Mouse (Mus musculus) liver, postnatal 0 days (tissue): ENCODE measurements around the gene Cerkl. TPM values are rescaled to one million over a fixed set of nuclear protein-coding genes. Genes with fewer than 3 reads are reported as not detected.

Experiments used
- ATAC-seq: fragments of 200-750 bp; cut with Nextera tagmentation; 2 replicates; pipeline ENCODE4 v1.8.0; 2017; ENCODE audit warnings: mild to moderate bottlenecking, moderate library complexity
- DNase-seq: peaks from one replicate; pipeline ENCODE4 v3.0.0-alpha.2; 2016
- H3K27ac ChIP-seq: fragments of 300-500 bp; sonication (generic); 2 replicates; pipeline ENCODE4 v1.5.1; 2014; ENCODE audit warnings: antibody characterized with exemption, moderate library complexity, mild to moderate bottlenecking, low read depth
- H3K27me3 ChIP-seq: fragments of 300-500 bp; sonication (generic); 2 replicates; pipeline ENCODE4 v1.6.1; 2014; ENCODE audit warnings: low read length, control low read depth, mixed read lengths; ENCODE audit not compliant: insufficient read depth
- H3K36me3 ChIP-seq: fragments of 300-500 bp; sonication (generic); replicated peaks from 2 replicates; pipeline ENCODE4 v1.6.1; 2014; ENCODE audit warnings: mild to moderate bottlenecking, control low read depth, low read length, moderate library complexity, mixed read lengths; ENCODE audit not compliant: insufficient read depth
- H3K4me1 ChIP-seq: fragments of 300-500 bp; sonication (generic); 2 replicates; pipeline ENCODE4 v1.6.1; 2014; ENCODE audit warnings: antibody characterized with exemption, mild to moderate bottlenecking, control low read depth; ENCODE audit not compliant: insufficient read depth
- H3K4me2 ChIP-seq: fragments of 300-500 bp; sonication (generic); 2 replicates; pipeline ENCODE4 v1.6.1; 2014; ENCODE audit warnings: low read depth, mild to moderate bottlenecking, low read length, moderate library complexity, mixed read lengths
- H3K4me3 ChIP-seq: fragments of 300-500 bp; sonication (generic); 2 replicates; pipeline ENCODE4 v1.5.1; 2014; ENCODE audit warnings: low read depth, low read length
- H3K9ac ChIP-seq: fragments of 300-500 bp; sonication (generic); replicated peaks from 2 replicates; pipeline ENCODE4 v1.6.1; 2014; ENCODE audit warnings: mild to moderate bottlenecking, moderate library complexity
- H3K9me3 ChIP-seq: fragments of 300-500 bp; sonication (generic); 2 replicates; pipeline ENCODE4 v1.6.1; 2016; ENCODE audit warnings: mild to moderate bottlenecking, control low read depth, low read length, mixed read lengths
- CTCF ChIP-seq: sonication (generic); IDR thresholded peaks from 2 replicates; pipeline ENCODE4 v1.5.1; 2016; ENCODE audit warnings: antibody characterized with exemption, low read depth
- EP300 ChIP-seq: IDR thresholded peaks from 2 replicates; pipeline ENCODE4 v1.6.1; 2016; ENCODE audit warnings: antibody characterized with exemption, low read depth, mild to moderate bottlenecking
- WGBS: fragments of 180-500 bp; shearing (Covaris S2); extraction: QIAGEN DNeasy Blood & Tissue Kit; methylation state at CpG from one replicate; pipeline ENCODE4 v1.1.7; 2014; ENCODE audit not compliant: insufficient replicate concordance; 5-methylcytosine and 5-hydroxymethylcytosine counted together
- polyA plus RNA-seq: library from polyadenylated mRNA; unstranded; fragments of >200 nt; fragmentation: Nextera tagmentation; extraction: Ambion mirVana; gene quantifications from 2 replicates; pipeline ENCODE4 v1.2.1, GENCODE M21; 2015

Cerkl gene
- polyA plus RNA-seq, 1 experiment from 2014 or later: 6.6 TPM

GRCm38 (mm10) chr2:79370711-79371312 lies 85.8 kb downstream of the Cerkl start:
- no peak for TF ChIP-seq CTCF
- 0 out of 2 replicates have a peak, but pooled peaks have one; percentile 8 for TF ChIP-seq EP300
- Histone ChIP-seq H3K4me3 (peak overlapping the region; percentile 21), H3K27me3 (no peaks in the 10 kb centered on the region), H3K9me3 (no peaks in the 10 kb centered on the region), H3K9ac (no peak overlapping the region), H3K4me1 (peaks cover 4% of the 10 kb centered on the region), H3K4me2 (peak overlapping the region; percentile 3; the same call in 1 of the 2 replicates), H3K36me3 (no peaks in the 10 kb centered on the region), H3K27ac (no peak overlapping the region)
- WGBS: 58% methylated on average over 9 of the region's 9 CpGs
- ATAC-seq (no peak), DNase-seq (no peak)

DNA sequence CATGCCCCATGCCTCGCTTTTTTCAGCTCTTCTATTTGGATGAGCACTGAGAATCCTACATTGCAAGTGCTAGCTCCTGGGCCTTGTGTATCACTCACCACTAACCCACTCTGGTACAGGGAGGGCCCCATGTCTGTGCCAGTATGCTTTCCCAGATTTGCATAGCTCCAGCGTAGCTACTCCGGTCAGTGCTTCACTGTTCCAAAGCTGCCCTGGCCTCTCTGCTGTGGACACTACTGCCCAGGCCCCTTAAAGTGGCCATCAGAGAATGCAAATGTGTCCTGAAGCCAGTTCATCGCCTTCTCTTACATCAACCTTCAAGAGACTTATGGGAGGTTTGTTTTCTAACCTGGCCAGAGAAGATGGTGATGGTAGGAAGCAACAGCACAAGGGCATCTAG lies 86.7 kb downstream of the Cerkl start:
- ATAC-seq (no peak), DNase-seq (no peak)
- Histone ChIP-seq H3K4me1 (peaks cover 4% of the 10 kb centered on the region), H3K9me3 (no peaks in the 10 kb centered on the region), H3K27me3 (no peaks in the 10 kb centered on the region), H3K4me3 (no peak overlapping the region), H3K9ac (no peak overlapping the region), H3K4me2 (0 out of 2 replicates have a peak overlapping the region, but pooled peaks have one; percentile 3), H3K36me3 (no peaks in the 10 kb centered on the region), H3K27ac (peak overlapping the region; percentile 80)
- WGBS: 80% methylated on average over 4 of the region's 4 CpGs
- TF ChIP-seq EP300 (no peak), CTCF (no peak)

- WGBS: 61% methylated on average over 7 of the region's 7 CpGs
- H3K9me3 ChIP-seq: no peaks in the 10 kb centered on the region
- no peak overlapping the region for H3K9ac ChIP-seq
- H3K4me3 ChIP-seq: 0 out of 2 replicates have a peak overlapping the region, but pooled peaks have one; percentile 20
- no peaks in the 10 kb centered on the region for H3K27me3 ChIP-seq
- H3K4me1 ChIP-seq: peaks cover 4% of the 10 kb centered on the region
- H3K36me3 ChIP-seq: no peaks in the 10 kb centered on the region
- DNase-seq (peak; percentile 68), ATAC-seq (peak; percentile 93)
- peak; percentile 87 for TF ChIP-seq EP300
- TF ChIP-seq CTCF: no peak
- peak overlapping the region; percentile 58; the same call in 1 of the 2 replicates for H3K4me2 ChIP-seq
- peak overlapping the region; percentile 88 for H3K27ac ChIP-seq
These were observed 87.5 kb downstream of the Cerkl start for GRCm38 (mm10) chr2:79369061-79369524.

- Histone ChIP-seq H3K9me3 (no peaks in the 10 kb centered on the region), H3K4me2 (peak overlapping the region; percentile 58), H3K27me3 (no peaks in the 10 kb centered on the region), H3K4me3 (peak overlapping the region; percentile 20), H3K27ac (peak overlapping the region; percentile 88), H3K9ac (peak overlapping the region; percentile 50), H3K4me1 (peaks cover 4% of the 10 kb centered on the region), H3K36me3 (no peaks in the 10 kb centered on the region)
- DNase-seq: no peak
- TF ChIP-seq EP300 (no peak), CTCF (no peak)
- 64% methylated on average over 12 of the region's 12 CpGs for WGBS
- ATAC-seq: peak; percentile 7; the same call in 1 of the 2 replicates
These were observed 87.9 kb downstream of the Cerkl start for GRCm38 (mm10) chr2:79368661-79369060.

- TF ChIP-seq CTCF: peak; percentile 40
- TF ChIP-seq EP300: no peak
- no peaks in the 10 kb centered on the region for H3K27me3 ChIP-seq
- ATAC-seq (no peak), DNase-seq (no peak)
- H3K4me3 ChIP-seq: peak overlapping the region; percentile 20; the same call in 1 of the 2 replicates
- 62% methylated on average over 18 of the region's 18 CpGs for WGBS
- no peaks in the 10 kb centered on the region for H3K36me3 ChIP-seq
- H3K4me1 ChIP-seq: peaks cover 4% of the 10 kb centered on the region
- H3K9me3 ChIP-seq: no peaks in the 10 kb centered on the region
- peak overlapping the region; percentile 50 for H3K9ac ChIP-seq
- H3K27ac ChIP-seq: peak overlapping the region; percentile 88
- H3K4me2 ChIP-seq: peak overlapping the region; percentile 58
These were observed 88.8 kb downstream of the Cerkl start for GRCm38 (mm10) chr2:79367451-79368450.

GRCm38 (mm10) chr2:79363920-79364319 lies 92.7 kb downstream of the Cerkl start:
- no peak overlapping the region for H3K4me3 ChIP-seq
- no peak for DNase-seq
- H3K27me3 ChIP-seq: no peaks in the 10 kb centered on the region
- H3K4me2 ChIP-seq: no peak overlapping the region
- no peaks in the 10 kb centered on the region for H3K36me3 ChIP-seq
- H3K4me1 ChIP-seq: no peaks in the 10 kb centered on the region
- TF ChIP-seq EP300 (no peak), CTCF (no peak)
- no peak for ATAC-seq
- WGBS: 69% methylated on average over 6 of the region's 6 CpGs
- H3K9me3 ChIP-seq: no peaks in the 10 kb centered on the region
- no peak overlapping the region for H3K9ac ChIP-seq
- no peak overlapping the region for H3K27ac ChIP-seq
